Mouse (Mus musculus) embryo, embryonic 10 days (tissue): Measurements from ENCODE around the gene Eef1g.
A peak's percentile ranks its signal among the peaks of the same experiment; 100 is the strongest.

Experiments
- DNase-seq: peaks from one replicate; pipeline ENCODE4 v3.0.0-alpha.2; 2015; ENCODE audit warnings: low spot score

The Eef1g gene

DNA sequence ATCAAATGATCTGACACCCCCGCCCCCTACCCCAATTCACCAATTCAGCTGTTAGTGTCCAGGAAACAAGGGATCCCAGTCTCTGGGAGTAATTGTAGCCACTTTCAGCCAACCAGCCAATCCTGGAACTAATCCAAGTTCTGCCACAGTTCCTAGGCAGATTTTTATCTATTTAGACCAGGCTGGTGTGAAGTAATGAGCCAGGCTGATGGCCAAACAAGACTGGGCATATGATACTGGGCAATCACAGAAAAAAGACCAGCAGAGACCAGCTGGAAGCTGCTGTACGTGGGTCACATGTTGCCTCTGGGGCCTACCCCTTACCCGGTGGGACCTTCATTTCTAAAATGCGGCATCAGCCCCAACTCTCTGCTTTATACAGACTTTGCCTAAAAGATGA, 59.8 kb downstream of the Eef1g start:
- DNase-seq, result no peak

DNA sequence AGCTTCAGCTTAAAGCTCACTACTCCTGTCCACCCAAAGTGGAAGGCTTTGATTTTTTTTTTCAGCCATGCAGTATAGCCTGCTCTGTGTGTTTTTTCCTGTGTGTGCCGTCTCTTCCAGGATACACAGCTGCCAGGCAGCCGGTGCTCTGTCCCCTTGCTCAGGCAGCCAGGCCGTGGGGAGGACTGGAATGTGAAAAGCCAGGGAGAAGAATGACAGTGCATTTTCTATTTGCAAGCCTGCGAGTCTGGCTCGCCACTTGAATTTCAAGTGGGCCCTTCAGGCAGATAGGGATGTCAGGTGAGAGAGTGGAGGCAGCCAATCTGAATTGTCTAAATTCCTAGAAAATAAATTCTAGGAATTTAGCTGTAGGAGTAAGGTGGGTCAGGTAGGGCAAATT, 61.0 kb downstream of the Eef1g start:
- peak; percentile 40 for DNase-seq
